Mouse (Mus musculus) spleen, postnatal 4 days (tissue): ENCODE data around the gene Fezf2.

Experiments used
- DNase-seq, 2 experiments: peaks; one replicate each; pipeline ENCODE4 v3.0.0; 2022; ENCODE audit warnings: low spot score in 2 of 2

The Fezf2 gene

GRCm38 (mm10) chr14:12348089-12348488 is at the start of gene Fezf2:
TSS of gene Fezf2 (minus strand) at chr14:12348189.
- DNase-seq = no peak

DNA sequence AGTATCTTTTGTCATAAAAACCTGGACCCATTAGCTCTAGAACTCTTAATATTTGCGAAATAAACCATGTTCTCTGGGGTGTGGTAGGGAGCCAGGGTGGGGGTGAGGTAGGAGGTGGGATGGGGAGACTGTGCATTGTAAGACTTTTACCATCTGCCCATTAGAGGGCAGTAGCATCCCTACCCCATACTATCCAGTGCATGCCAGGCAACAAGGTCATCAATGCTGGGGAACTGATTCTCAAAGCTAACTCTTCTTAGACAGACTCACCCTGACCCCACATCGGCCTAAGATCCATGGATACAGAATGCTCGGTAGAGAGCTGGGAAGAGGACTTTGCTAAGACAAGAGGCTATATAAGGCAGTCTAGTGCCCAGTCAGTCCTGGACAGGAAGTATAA is 49.6 kb upstream of the Fezf2 start:
- no peak for DNase-seq

- DNase-seq = no peak
Measured at GRCm38 (mm10) chr14:12394318-12394717, 46.3 kb upstream of the Fezf2 start.

- DNase-seq = no peak
Measured at GRCm38 (mm10) chr14:12393271-12393861, 45.4 kb upstream of the Fezf2 start.

DNA sequence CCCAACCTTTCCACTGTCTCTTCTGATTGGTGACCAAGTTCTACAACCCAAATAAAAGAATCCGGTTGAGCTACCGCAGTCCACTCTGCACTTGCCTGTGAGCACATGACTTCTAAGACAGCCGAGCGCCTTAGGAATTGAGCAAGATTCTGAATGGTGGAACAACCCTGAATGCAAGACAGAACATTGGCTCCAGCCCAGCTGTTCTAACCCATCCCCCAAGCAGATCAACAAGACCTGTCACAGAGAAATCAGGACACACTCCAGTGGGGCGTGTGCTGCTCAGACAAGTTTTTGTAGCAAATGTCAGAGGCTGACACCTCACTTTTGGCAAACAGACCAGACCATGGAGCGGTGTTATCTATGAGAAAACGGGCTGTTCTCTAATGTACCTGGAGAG is 43.2 kb upstream of the Fezf2 start:
- no peak for DNase-seq

- no peak for DNase-seq
Measured at GRCm38 (mm10) chr14:12388806-12389436, 40.9 kb upstream of the Fezf2 start.

- no peak for DNase-seq
Measured at GRCm38 (mm10) chr14:12388192-12388795, 40.3 kb upstream of the Fezf2 start.

DNA sequence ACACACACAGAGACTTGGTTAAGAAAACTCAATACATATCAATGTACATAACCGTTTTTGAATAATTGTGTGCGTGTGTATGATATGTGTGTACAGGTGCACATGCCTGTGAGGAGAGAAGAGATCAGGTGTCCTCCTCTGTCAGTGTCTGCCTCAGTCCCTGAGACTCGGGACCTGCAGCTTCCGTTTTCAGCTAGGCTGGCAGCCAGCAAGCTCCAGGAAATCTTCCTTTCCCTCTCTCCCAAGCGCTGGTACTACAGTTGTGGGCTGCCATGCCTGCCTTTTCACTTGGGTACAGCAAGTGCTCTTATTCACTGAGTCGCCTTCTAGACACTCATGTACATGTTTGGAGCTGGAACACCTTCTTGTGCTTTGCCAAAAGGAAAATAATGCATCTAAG is 39.2 kb upstream of the Fezf2 start:
- no peak for DNase-seq

DNA sequence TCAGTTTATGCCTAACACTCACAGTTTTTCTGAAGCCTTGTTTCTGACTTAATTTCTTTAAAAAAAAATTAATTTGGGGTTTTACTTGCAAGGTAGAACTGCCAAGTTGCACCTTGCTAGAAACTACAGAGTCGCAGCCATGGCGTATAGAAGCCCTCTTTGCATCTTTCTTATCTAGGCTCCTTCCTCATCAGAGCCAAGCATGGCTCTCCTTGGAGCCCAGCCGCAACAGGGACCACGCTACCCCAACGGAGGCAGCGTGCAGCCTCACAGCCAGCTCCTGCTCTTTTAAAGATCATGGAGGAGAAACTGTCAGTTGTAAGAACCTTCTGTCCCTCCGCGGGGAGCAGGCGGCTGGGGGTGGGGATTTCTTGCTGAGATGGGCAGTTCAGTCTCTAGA is 29.9 kb upstream of the Fezf2 start:
- no peak for DNase-seq

DNA sequence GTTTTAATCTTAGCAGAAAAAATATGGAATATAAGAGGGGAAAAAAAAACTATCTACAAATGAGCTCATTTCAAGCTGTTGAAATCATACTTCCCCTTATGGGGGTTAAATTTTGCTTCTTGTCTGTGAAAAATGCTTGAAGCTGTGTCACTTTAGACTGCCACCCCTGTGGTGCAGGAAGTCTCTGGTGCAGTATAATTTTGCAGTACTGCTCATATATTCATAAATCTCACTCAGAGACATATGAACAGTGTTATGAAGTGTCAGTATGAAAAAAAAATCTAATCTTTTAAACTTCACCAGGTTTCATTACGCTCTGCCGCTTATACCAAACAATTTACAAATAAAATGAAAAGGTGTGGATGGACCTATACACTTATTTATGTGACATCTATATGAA is 29.3 kb upstream of the Fezf2 start:
- no peak for DNase-seq

- DNase-seq = no peak
Measured at GRCm38 (mm10) chr14:12375451-12375850, 27.5 kb upstream of the Fezf2 start.

- no peak for DNase-seq
Measured at GRCm38 (mm10) chr14:12350271-12350916, 2.4 kb upstream of the Fezf2 start.

- no peak for DNase-seq
Measured at GRCm38 (mm10) chr14:12349334-12350090, 1.5 kb upstream of the Fezf2 start.

- no peak for DNase-seq
Measured at GRCm38 (mm10) chr14:12346865-12347600, 956 bp downstream of the Fezf2 start.

DNA sequence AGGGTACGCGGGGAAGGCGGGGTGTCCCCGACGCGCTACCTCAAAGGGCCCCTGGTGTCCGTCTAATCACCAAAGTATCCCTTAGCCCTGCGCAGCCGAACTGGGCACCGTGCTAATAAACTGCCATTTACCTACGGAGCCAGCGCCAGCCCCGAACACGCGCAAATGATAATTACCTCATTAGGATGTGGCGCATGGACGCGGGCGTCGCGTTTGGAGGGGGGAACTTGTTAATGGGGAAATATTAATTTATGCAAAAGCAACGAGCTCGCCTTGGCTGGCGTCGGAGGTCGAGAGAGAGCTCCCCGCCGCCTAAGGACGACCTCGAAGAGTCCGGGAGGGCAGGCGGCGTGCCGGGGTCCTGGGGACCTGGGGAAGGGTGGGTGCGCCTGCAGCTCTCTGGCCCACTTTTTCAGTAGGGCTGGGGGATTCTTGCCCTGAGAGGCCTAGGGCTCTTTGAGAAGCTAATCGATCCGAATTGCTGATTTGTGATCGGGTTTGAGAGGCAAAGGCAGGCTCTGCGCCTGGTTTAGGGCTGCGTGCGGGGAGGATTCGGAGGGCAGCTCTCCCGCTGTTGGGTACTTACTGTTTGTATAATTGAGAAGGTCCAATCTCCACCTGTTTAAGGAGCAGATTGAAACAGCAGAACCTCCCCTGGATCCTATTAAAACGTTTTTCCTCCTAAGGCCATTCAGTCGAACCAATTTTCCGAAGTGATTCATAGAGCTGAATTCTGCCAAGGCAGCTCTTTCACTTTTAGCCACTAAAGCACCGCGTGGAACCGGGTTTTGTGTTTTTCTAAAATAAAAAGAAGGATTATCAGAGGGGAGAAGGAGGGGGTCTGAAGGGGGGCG is 1.8 kb downstream of the Fezf2 start:
- DNase-seq = no peak

DNA sequence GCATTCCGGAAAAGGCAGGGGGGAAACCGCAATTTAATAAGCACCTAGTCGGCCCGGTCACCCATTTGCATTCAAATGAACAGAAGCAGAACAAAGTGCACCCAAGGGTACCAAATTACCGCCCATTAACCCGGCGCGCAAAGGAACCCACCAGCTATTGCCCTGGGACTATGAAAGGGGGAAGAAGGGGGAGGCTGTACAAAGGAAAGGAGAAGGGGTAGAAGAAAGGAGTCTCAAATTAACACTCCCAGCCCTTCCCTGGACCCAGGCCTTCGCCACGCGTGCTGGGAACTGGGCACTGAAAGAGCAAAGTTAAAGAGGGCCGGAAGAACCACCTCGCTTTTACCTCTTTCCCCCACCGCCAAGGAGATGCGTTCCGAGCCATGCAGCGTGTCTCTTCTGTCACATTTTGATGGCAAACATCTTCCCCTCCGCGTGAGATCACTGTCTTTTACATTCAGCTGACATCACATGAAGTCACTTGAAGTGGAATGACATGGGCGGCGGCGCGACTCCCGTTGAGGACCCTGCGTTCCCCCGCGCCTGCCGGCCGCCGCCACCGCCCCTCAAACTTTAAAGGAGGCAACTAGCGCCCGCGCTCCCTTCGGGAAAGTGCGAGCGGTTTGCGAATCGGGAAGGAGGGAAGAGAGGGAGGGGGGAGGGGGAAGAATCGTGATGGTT is 2.6 kb downstream of the Fezf2 start:
- DNase-seq = no peak

DNA sequence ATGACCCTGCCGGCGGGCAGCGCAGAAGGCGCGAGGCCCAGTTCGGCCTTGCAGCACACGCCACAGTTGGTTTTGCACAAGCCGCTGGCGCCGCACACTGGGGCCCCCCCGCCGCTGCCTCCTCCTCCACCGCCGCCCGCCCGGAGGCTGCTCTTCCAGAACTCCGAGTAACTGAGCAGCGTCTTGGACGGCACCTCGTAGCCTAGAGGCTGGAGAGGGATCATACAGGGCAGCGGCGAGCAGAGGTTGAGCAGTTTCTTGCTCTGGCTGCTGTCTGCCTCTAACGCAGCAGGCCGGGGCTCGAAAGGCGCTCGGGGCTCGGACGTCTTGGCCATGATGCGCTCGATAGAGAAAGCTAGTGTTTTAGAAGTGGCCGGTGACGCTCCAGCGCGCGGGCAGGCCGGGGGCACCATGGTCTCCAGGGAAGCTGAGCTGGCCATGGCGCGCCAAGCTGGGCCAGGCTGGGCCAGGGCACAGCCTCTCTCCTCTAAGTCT is 3.2 kb downstream of the Fezf2 start:
- no peak for DNase-seq

DNA sequence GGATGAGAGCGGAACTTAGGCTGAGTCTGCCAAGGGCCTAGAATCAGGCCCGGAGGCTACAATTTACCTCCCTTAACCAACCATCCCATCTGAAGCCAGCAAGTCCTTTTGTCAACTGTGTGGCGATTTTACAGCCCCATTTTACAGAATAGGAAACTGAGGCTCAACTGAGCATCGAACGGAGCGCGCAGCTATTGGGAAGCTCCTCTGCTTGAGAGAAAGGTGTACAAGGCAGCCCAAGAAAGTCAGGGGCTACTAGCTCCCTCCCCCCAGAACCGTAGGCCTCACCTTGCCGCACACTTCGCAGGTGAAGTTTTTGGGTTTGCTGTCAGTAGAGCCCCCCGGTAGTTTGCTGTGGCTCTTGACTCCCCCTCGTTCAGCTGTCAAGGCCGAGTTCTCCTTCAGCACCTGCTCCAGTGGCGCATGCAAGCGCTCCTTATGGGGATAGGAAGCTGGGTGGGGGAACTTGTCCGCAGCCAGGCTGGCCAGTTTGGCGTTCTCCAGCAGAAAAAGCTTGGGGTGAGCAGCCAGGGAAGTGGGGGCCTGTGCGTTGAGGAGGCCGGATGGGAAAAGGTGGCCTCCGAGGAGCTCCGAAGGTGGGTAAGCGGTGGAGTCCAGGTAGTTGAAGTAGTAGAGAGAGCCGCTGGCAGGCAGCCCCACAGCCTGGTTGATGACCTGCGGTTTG is 3.8 kb downstream of the Fezf2 start:
- DNase-seq = no peak

DNA sequence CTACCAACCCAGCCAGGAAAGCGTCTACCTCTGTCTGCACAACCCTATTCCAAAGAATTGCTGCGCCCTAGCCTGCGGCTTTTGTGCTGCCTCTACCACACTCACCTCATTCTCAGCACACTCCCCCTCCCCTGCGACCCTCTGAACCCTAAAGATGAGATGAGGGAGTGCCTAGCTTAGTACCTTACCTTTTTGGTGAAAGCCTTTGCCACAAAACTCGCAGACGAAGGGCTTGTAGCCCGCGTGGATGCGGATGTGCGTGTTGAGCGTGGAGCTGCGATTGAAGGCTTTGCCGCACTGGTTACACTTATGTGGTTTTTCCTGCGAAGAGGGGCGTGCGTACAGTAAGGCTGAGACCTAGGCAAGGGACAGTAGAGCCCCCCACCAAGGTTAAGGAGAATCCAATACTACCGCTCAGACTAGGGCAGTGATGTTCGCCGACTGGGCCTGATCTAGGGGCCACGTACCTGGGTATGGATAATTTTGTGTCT is 4.5 kb downstream of the Fezf2 start:
- no peak for DNase-seq
